Mouse (Mus musculus) testis, adult 2 months (tissue): ENCODE results near the gene Sox6.

Source experiments
- CTCF ChIP-seq: fragments of 200-500 bp; IDR thresholded peaks from 2 replicates; pipeline ENCODE4 v1.5.1; 2012; ENCODE audit warnings: low read depth, mild to moderate bottlenecking, inconsistent platforms, low read length, moderate library complexity; ENCODE audit not compliant: control insufficient read depth, insufficient read depth, insufficient replicate concordance
- POLR2A ChIP-seq: fragments of 200-500 bp; IDR thresholded peaks from 2 replicates; pipeline ENCODE4 v1.6.1; 2012; ENCODE audit warnings: low read depth, mild to moderate bottlenecking, inconsistent platforms, low read length, moderate library complexity; ENCODE audit not compliant: control insufficient read depth

GRCm38 (mm10) chr7:115537636-115538035 is 501.0 kb downstream of the Sox6 start:
- TF ChIP-seq CTCF (no peak), POLR2A (no peak)
